Mouse (Mus musculus): ENCODE results near the gene Ppard.
"Not testable (repeated sequence)": the region's sequence is repeated elsewhere in the genome, so short reads cannot be mapped to it uniquely, and the experiment has no call there.

GRCm38 (mm10) chr17:28330590-28330989 is 98.1 kb downstream of the Ppard start:
- not testable (repeated sequence) for TF ChIP-seq CTCF (IDR thresholded peaks at IDR 0.05; ENCODE audit: borderline replicate concordance, insufficient read depth, low read depth, low read length); POLR2A (IDR thresholded peaks at IDR 0.05; ENCODE audit: borderline replicate concordance, insufficient read depth, low read length)
